ENCODE assay signal across 12 mouse cellular contexts in the genomic region with DNA sequence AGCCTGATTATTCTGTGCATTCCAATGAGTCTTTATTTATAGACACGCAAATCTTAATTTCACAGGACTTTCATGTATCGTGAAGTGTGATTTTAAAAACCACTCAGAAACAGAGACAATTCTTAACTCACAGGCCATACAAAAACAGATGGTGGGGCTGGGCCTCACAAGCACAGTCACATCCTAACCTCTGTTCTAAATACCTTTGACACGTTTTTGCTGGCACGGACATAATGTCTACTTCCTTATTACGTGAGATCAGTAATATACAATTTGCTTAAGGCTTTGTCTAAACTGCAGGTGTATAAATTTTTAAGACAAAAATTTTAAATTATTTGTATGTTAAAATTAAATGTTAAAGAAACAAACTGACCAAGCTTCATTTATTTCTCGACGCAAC.
"Had no signal": no experiment of that assay in that cellular context is flagged by ENCODE, and none has a peak within 500 bp of the region (broad histone marks: within the 10 kb centered on the region; RNA-seq: fewer than 3 reads in every experiment).

No protein-coding gene starts in this region.

- H3K27ac ChIP-seq: liver, embryonic 13.5 days had no signal

- H3K4me2 ChIP-seq: liver, embryonic 13.5 days; midbrain, embryonic 11.5 days had no signal

- H3K4me3 ChIP-seq: liver, embryonic 13.5 days had no signal

- H3K27me3 ChIP-seq: liver, embryonic 13.5 days had no signal

- H3K9me3 ChIP-seq: liver, embryonic 13.5 days had no signal

- H3K36me3 ChIP-seq: liver, embryonic 13.5 days had no signal

- H3K9ac ChIP-seq: liver, embryonic 13.5 days had no signal

- DNase-seq: kidney, postnatal 14 days; kidney, postnatal 4 days; layer of hippocampus, adult 9-11 months; layer of hippocampus, postnatal 36 days; liver, embryonic 13.5 days; lung, adult 2 months; lung, postnatal 14 days; lung, postnatal 4 days; midbrain, embryonic 14.5 days; thymus, adult 18-20 months; thymus, postnatal 36 days had no signal
